Mouse (Mus musculus) lung, embryonic 14.5 days (tissue): Measurements from ENCODE around the gene Gm21988. TPM values are rescaled to one million over a fixed set of nuclear protein-coding genes. Genes with fewer than 3 reads are reported as not detected.
A peak's percentile ranks its signal among the peaks of the same experiment; 100 is the strongest.

Experiments
- ATAC-seq: fragments of 200-750 bp; cut with Nextera tagmentation; 2 replicates; pipeline ENCODE4 v1.8.0; 2017; ENCODE audit warnings: mild to moderate bottlenecking, moderate TSS enrichment, moderate library complexity; ENCODE audit not compliant: insufficient read depth
- DNase-seq: peaks from one replicate; pipeline ENCODE4 v3.0.0-alpha.2; 2015
- H3K27ac ChIP-seq: fragments of 300-500 bp; sonication (generic); 2 replicates; pipeline ENCODE4 v1.5.1; 2014; ENCODE audit warnings: low read depth, mild to moderate bottlenecking, moderate library complexity
- H3K27me3 ChIP-seq: fragments of 300-500 bp; sonication (generic); 2 replicates; pipeline ENCODE4 v1.6.1; 2014; ENCODE audit warnings: low read length, control low read depth; ENCODE audit not compliant: insufficient read depth
- H3K36me3 ChIP-seq: fragments of 300-500 bp; sonication (generic); 2 replicates; pipeline ENCODE4 v1.6.1; 2014; ENCODE audit warnings: control low read depth; ENCODE audit not compliant: insufficient read depth
- H3K4me1 ChIP-seq: fragments of 300-500 bp; sonication (generic); 2 replicates; pipeline ENCODE4 v1.6.1; 2014; ENCODE audit warnings: antibody characterized with exemption, control low read depth; ENCODE audit not compliant: insufficient read depth
- H3K4me2 ChIP-seq: fragments of 300-500 bp; sonication (generic); 2 replicates; pipeline ENCODE4 v1.6.1; 2014; ENCODE audit warnings: mild to moderate bottlenecking
- H3K4me3 ChIP-seq: fragments of 300-500 bp; sonication (generic); 2 replicates; pipeline ENCODE4 v1.5.1; 2014; ENCODE audit warnings: low read depth, low read length
- H3K9ac ChIP-seq: fragments of 300-500 bp; sonication (generic); 2 replicates; pipeline ENCODE4 v1.6.1; 2014
- H3K9me3 ChIP-seq: fragments of 300-500 bp; sonication (generic); 2 replicates; pipeline ENCODE4 v1.6.1; 2016; ENCODE audit warnings: low read depth, low read length, control low read depth
- CTCF ChIP-seq: IDR thresholded peaks from 2 replicates; pipeline ENCODE4 v1.5.1; 2016; ENCODE audit warnings: antibody characterized with exemption, low read depth
- WGBS: fragments of 180-500 bp; shearing (Covaris S2); extraction: QIAGEN DNeasy Blood & Tissue Kit; methylation state at CpG from one replicate; pipeline ENCODE4 v1.1.7; 2014; 5-methylcytosine and 5-hydroxymethylcytosine counted together
- polyA plus RNA-seq: library from polyadenylated mRNA; unstranded; fragments of >200 nt; fragmentation: Nextera tagmentation; extraction: Ambion mirVana; gene quantifications from 2 replicates; pipeline ENCODE4 v1.2.1, GENCODE M21; 2014

Gm21988 gene
- polyA plus RNA-seq, 1 experiment from 2014 or later, result 10.8 TPM

- TF ChIP-seq CTCF, result no peak
- ATAC-seq (no peak), DNase-seq (no peak)
- Histone ChIP-seq H3K4me1 (0 out of 2 replicates have a peak, but pooled peaks cover 8% of the 10 kb centered on the region), H3K4me2 (peak within 1 kb of the TSS; percentile 61; the same call in 1 of the 2 replicates), H3K4me3 (no peak within 1 kb of the TSS), H3K36me3 (no peaks in the 10 kb centered on the region), H3K9me3 (no peaks in the 10 kb centered on the region), H3K27me3 (peaks cover 36% of the 10 kb centered on the region), H3K9ac (no peak within 1 kb of the TSS), H3K27ac (no peak within 1 kb of the TSS)
- WGBS, result 51% methylated on average over 6 of the region's 6 CpGs
Observed at GRCm38 (mm10) chr11:70212423-70212822, 27.2 kb downstream of the Gm21988 start, which contains the start of gene Slc16a11. Slc16a11 (plus strand) TSS chr11:70212752.

- H3K9me3 ChIP-seq, result no peaks in the 10 kb centered on the region
- TF ChIP-seq CTCF, result no peak
- H3K4me1 ChIP-seq, result 0 out of 2 replicates have a peak, but pooled peaks cover 8% of the 10 kb centered on the region
- H3K9ac ChIP-seq, result no peak overlapping the region
- H3K27ac ChIP-seq, result no peak overlapping the region
- no peak overlapping the region for H3K4me3 ChIP-seq
- H3K4me2 ChIP-seq, result no peak overlapping the region
- no peak for DNase-seq
- H3K27me3 ChIP-seq, result peaks cover 36% of the 10 kb centered on the region
- ATAC-seq, result no peak
- H3K36me3 ChIP-seq, result no peaks in the 10 kb centered on the region
- 75% methylated on average over 6 of the region's 6 CpGs for WGBS
Observed at GRCm38 (mm10) chr11:70211972-70212371, 27.7 kb downstream of the Gm21988 start.

- 67% methylated on average over 2 of the region's 2 CpGs for WGBS
- ATAC-seq (no peak), DNase-seq (no peak)
- peaks cover 26% of the 10 kb centered on the region for H3K27me3 ChIP-seq
- H3K27ac ChIP-seq, result no peak overlapping the region
- no peaks in the 10 kb centered on the region for H3K9me3 ChIP-seq
- H3K4me3 ChIP-seq, result no peak overlapping the region
- no peak overlapping the region for H3K9ac ChIP-seq
- H3K4me2 ChIP-seq, result no peak overlapping the region
- H3K36me3 ChIP-seq, result no peaks in the 10 kb centered on the region
- TF ChIP-seq CTCF, result no peak
- H3K4me1 ChIP-seq, result 0 out of 2 replicates have a peak, but pooled peaks cover 8% of the 10 kb centered on the region
Observed at GRCm38 (mm10) chr11:70210681-70211080, 28.9 kb downstream of the Gm21988 start.

- no peak for TF ChIP-seq CTCF
- 0 out of 2 replicates have a peak, but pooled peaks cover 3% of the 10 kb centered on the region for H3K4me1 ChIP-seq
- H3K27me3 ChIP-seq, result peaks cover 8% of the 10 kb centered on the region
- no peaks in the 10 kb centered on the region for H3K9me3 ChIP-seq
- no peak overlapping the region for H3K4me3 ChIP-seq
- no peak overlapping the region for H3K9ac ChIP-seq
- ATAC-seq (no peak), DNase-seq (no peak)
- no peak overlapping the region for H3K4me2 ChIP-seq
- no peaks in the 10 kb centered on the region for H3K36me3 ChIP-seq
- no peak overlapping the region for H3K27ac ChIP-seq
- 60% methylated on average over 5 of the region's 5 CpGs for WGBS
Observed at GRCm38 (mm10) chr11:70208778-70209388, 30.7 kb downstream of the Gm21988 start.

GRCm38 (mm10) chr11:70207283-70207682 lies 32.3 kb downstream of the Gm21988 start:
- TF ChIP-seq CTCF, result no peak
- ATAC-seq, result no peak
- 76% methylated on average over 7 of the region's 7 CpGs for WGBS

GRCm38 (mm10) chr11:70206801-70207200 lies 32.8 kb downstream of the Gm21988 start:
- Histone ChIP-seq H3K4me3 (no peak overlapping the region), H3K4me1 (no peaks in the 10 kb centered on the region), H3K9me3 (no peaks in the 10 kb centered on the region), H3K4me2 (no peak overlapping the region), H3K9ac (no peak overlapping the region), H3K27me3 (no peaks in the 10 kb centered on the region), H3K36me3 (no peaks in the 10 kb centered on the region), H3K27ac (no peak overlapping the region)
- no peak for TF ChIP-seq CTCF
- DNase-seq (no peak), ATAC-seq (no peak)
- WGBS, result 66% methylated on average over 2 of the region's 2 CpGs

More at GRCm38 (mm10) chr11:70207283-70207682, 32.3 kb downstream of the Gm21988 start:
- no peak overlapping the region for H3K4me2 ChIP-seq
- DNase-seq, result no peak
- no peak overlapping the region for H3K4me3 ChIP-seq
- H3K9ac ChIP-seq, result no peak overlapping the region
- no peaks in the 10 kb centered on the region; the same call in 1 of the 2 replicates for H3K27me3 ChIP-seq
- H3K36me3 ChIP-seq, result no peaks in the 10 kb centered on the region
- H3K27ac ChIP-seq, result no peak overlapping the region
- no peaks in the 10 kb centered on the region for H3K9me3 ChIP-seq
- H3K4me1 ChIP-seq, result no peaks in the 10 kb centered on the region

- peak; percentile 95 for TF ChIP-seq CTCF
- 36% methylated on average over 5 of the region's 5 CpGs for WGBS
- no peaks in the 10 kb centered on the region for H3K9me3 ChIP-seq
- ATAC-seq, result peak; percentile 41; the same call in 1 of the 2 replicates
- peak; percentile 95 for DNase-seq
- H3K4me1 ChIP-seq, result no peaks in the 10 kb centered on the region
- no peaks in the 10 kb centered on the region for H3K27me3 ChIP-seq
- no peak overlapping the region for H3K4me2 ChIP-seq
- no peak overlapping the region for H3K4me3 ChIP-seq
- no peak overlapping the region for H3K9ac ChIP-seq
- no peaks in the 10 kb centered on the region for H3K36me3 ChIP-seq
- H3K27ac ChIP-seq, result no peak overlapping the region
Observed at GRCm38 (mm10) chr11:70201691-70202090, 37.9 kb downstream of the Gm21988 start.
